Mouse (Mus musculus): Measurements from ENCODE around the gene Arid1b. TPM values are rescaled to one million over a fixed set of nuclear protein-coding genes. Genes with fewer than 3 reads are reported as not detected.

The Arid1b gene
- polyA plus RNA-seq, 1 experiment from 2014 or later = 14.8 TPM

GRCm38 (mm10) chr17:5210891-5211290 is 216.8 kb downstream of the Arid1b start:
- Histone ChIP-seq H3K4me3 (ENCODE audit: low read depth, low read length) (no peak overlapping the region), H3K4me1 (ENCODE audit: control insufficient read depth, insufficient read depth, low read length) (peaks cover 5% of the 10 kb centered on the region; the same call in 1 of the 2 replicates), H3K4me2 (ENCODE audit: low read depth, severe bottlenecking) (no peak overlapping the region), H3K36me3 (ENCODE audit: control insufficient read depth, insufficient read depth, low read length) (no peaks in the 10 kb centered on the region), H3K27me3 (ENCODE audit: control insufficient read depth, insufficient read depth, low read length) (no peaks in the 10 kb centered on the region), H3K9ac (ENCODE audit: low read length) (no peak overlapping the region), H3K27ac (replicated peaks; ENCODE audit: low read depth, low read length) (no peak overlapping the region), H3K9me3 (ENCODE audit: control insufficient read depth, low read length) (no peaks in the 10 kb centered on the region)
- DNase-seq (ENCODE audit: low spot score) (no peak), ATAC-seq (ENCODE audit: insufficient number of reproducible peaks, low FRiP score, low TSS enrichment, low read depth) (no peak)
- WGBS = 93% methylated on average over 7 of the region's 7 CpGs

GRCm38 (mm10) chr17:5212166-5212565 is 218.0 kb downstream of the Arid1b start:
- Histone ChIP-seq H3K4me3 (ENCODE audit: low read depth, low read length) (no peak overlapping the region), H3K9me3 (ENCODE audit: control insufficient read depth, low read length) (no peaks in the 10 kb centered on the region), H3K9ac (ENCODE audit: low read length) (no peak overlapping the region), H3K4me2 (ENCODE audit: low read depth, severe bottlenecking) (no peak overlapping the region), H3K36me3 (ENCODE audit: control insufficient read depth, insufficient read depth, low read length) (no peaks in the 10 kb centered on the region), H3K27ac (replicated peaks; ENCODE audit: low read depth, low read length) (no peak overlapping the region), H3K27me3 (ENCODE audit: control insufficient read depth, insufficient read depth, low read length) (no peaks in the 10 kb centered on the region), H3K4me1 (ENCODE audit: control insufficient read depth, insufficient read depth, low read length) (peaks cover 6% of the 10 kb centered on the region)
- 80% methylated on average over 12 of the region's 12 CpGs for WGBS
- ATAC-seq (ENCODE audit: insufficient number of reproducible peaks, low FRiP score, low TSS enrichment, low read depth) (no peak), DNase-seq (ENCODE audit: low spot score) (no peak)

- Histone ChIP-seq H3K4me3 (ENCODE audit: low read depth, low read length) (no peak overlapping the region), H3K27me3 (ENCODE audit: control insufficient read depth, insufficient read depth, low read length) (no peaks in the 10 kb centered on the region), H3K36me3 (ENCODE audit: control insufficient read depth, insufficient read depth, low read length) (no peaks in the 10 kb centered on the region), H3K4me1 (ENCODE audit: control insufficient read depth, insufficient read depth, low read length) (peaks cover 17% of the 10 kb centered on the region), H3K27ac (replicated peaks; ENCODE audit: low read depth, low read length) (no peak overlapping the region), H3K4me2 (ENCODE audit: low read depth, severe bottlenecking) (no peak overlapping the region), H3K9ac (ENCODE audit: low read length) (no peak overlapping the region), H3K9me3 (ENCODE audit: control insufficient read depth, low read length) (no peaks in the 10 kb centered on the region)
- WGBS = 81% methylated on average over 6 of the region's 6 CpGs
- ATAC-seq (ENCODE audit: insufficient number of reproducible peaks, low FRiP score, low TSS enrichment, low read depth) (no peak), DNase-seq (ENCODE audit: low spot score) (no peak)
These were observed 219.3 kb downstream of the Arid1b start for GRCm38 (mm10) chr17:5213441-5213840.

- no peak for DNase-seq (ENCODE audit: low spot score)
- whole genome bisulfite sequencing = 96% methylated on average over 4 of the region's 4 CpGs
- ATAC-seq (ENCODE audit: insufficient number of reproducible peaks, low FRiP score, low TSS enrichment, low read depth) = no peak
These were observed 221.2 kb downstream of the Arid1b start for GRCm38 (mm10) chr17:5215352-5215751.

GRCm38 (mm10) chr17:5216965-5217546 is 222.9 kb downstream of the Arid1b start:
- no peak; the same call in 1 of the 2 replicates for ATAC-seq (ENCODE audit: insufficient number of reproducible peaks, low FRiP score, low TSS enrichment, low read depth)
- DNase-seq (ENCODE audit: low spot score) = peak; percentile 34
- Histone ChIP-seq H3K9me3 (ENCODE audit: control insufficient read depth, low read length) (no peaks in the 10 kb centered on the region), H3K4me3 (ENCODE audit: low read depth, low read length) (no peak overlapping the region), H3K27ac (replicated peaks; ENCODE audit: low read depth, low read length) (no peak overlapping the region), H3K27me3 (ENCODE audit: control insufficient read depth, insufficient read depth, low read length) (no peaks in the 10 kb centered on the region), H3K4me2 (ENCODE audit: low read depth, severe bottlenecking) (no peak overlapping the region), H3K36me3 (ENCODE audit: control insufficient read depth, insufficient read depth, low read length) (no peaks in the 10 kb centered on the region), H3K4me1 (ENCODE audit: control insufficient read depth, insufficient read depth, low read length) (peaks cover 47% of the 10 kb centered on the region), H3K9ac (ENCODE audit: low read length) (no peak overlapping the region)
- WGBS = 41% methylated on average over 10 of the region's 10 CpGs

More at GRCm38 (mm10) chr17:5215352-5215751, 221.2 kb downstream of the Arid1b start:
- H3K27me3 ChIP-seq (ENCODE audit: control insufficient read depth, insufficient read depth, low read length) = no peaks in the 10 kb centered on the region
- peaks cover 32% of the 10 kb centered on the region for H3K4me1 ChIP-seq (ENCODE audit: control insufficient read depth, insufficient read depth, low read length)
- no peaks in the 10 kb centered on the region for H3K9me3 ChIP-seq (ENCODE audit: control insufficient read depth, low read length)
- H3K36me3 ChIP-seq (ENCODE audit: control insufficient read depth, insufficient read depth, low read length) = no peaks in the 10 kb centered on the region
- no peak overlapping the region for H3K9ac ChIP-seq (ENCODE audit: low read length)
- no peak overlapping the region for H3K4me2 ChIP-seq (ENCODE audit: low read depth, severe bottlenecking)
- no peak overlapping the region for H3K27ac ChIP-seq (replicated peaks; ENCODE audit: low read depth, low read length)
- no peak overlapping the region for H3K4me3 ChIP-seq (ENCODE audit: low read depth, low read length)

- H3K9ac ChIP-seq (ENCODE audit: low read length) = no peak overlapping the region
- H3K4me1 ChIP-seq (ENCODE audit: control insufficient read depth, insufficient read depth, low read length) = peaks cover 50% of the 10 kb centered on the region
- no peaks in the 10 kb centered on the region for H3K27me3 ChIP-seq (ENCODE audit: control insufficient read depth, insufficient read depth, low read length)
- no peak overlapping the region for H3K4me3 ChIP-seq (ENCODE audit: low read depth, low read length)
- no peak overlapping the region for H3K4me2 ChIP-seq (ENCODE audit: low read depth, severe bottlenecking)
- H3K36me3 ChIP-seq (ENCODE audit: control insufficient read depth, insufficient read depth, low read length) = no peaks in the 10 kb centered on the region
- DNase-seq (ENCODE audit: low spot score) (peak; percentile 46), ATAC-seq (ENCODE audit: insufficient number of reproducible peaks, low FRiP score, low TSS enrichment, low read depth) (no peak)
- no peak overlapping the region for H3K27ac ChIP-seq (replicated peaks; ENCODE audit: low read depth, low read length)
- 62% methylated on average over 9 of the region's 9 CpGs for WGBS
- no peaks in the 10 kb centered on the region for H3K9me3 ChIP-seq (ENCODE audit: control insufficient read depth, low read length)
These were observed 224.0 kb downstream of the Arid1b start for GRCm38 (mm10) chr17:5217852-5218845.

GRCm38 (mm10) chr17:5218955-5219557 is 224.9 kb downstream of the Arid1b start:
- no peak overlapping the region for H3K27ac ChIP-seq (replicated peaks; ENCODE audit: low read depth, low read length)
- H3K27me3 ChIP-seq (ENCODE audit: control insufficient read depth, insufficient read depth, low read length) = no peaks in the 10 kb centered on the region
- no peak for ATAC-seq (ENCODE audit: insufficient number of reproducible peaks, low FRiP score, low TSS enrichment, low read depth)
- no peak overlapping the region for H3K4me2 ChIP-seq (ENCODE audit: low read depth, severe bottlenecking)
- no peaks in the 10 kb centered on the region for H3K36me3 ChIP-seq (ENCODE audit: control insufficient read depth, insufficient read depth, low read length)
- no peak overlapping the region for H3K4me3 ChIP-seq (ENCODE audit: low read depth, low read length)
- H3K9me3 ChIP-seq (ENCODE audit: control insufficient read depth, low read length) = no peaks in the 10 kb centered on the region
- H3K4me1 ChIP-seq (ENCODE audit: control insufficient read depth, insufficient read depth, low read length) = peaks cover 52% of the 10 kb centered on the region
- 45% methylated on average over 6 of the region's 6 CpGs for WGBS
- DNase-seq (ENCODE audit: low spot score) = no peak
- no peak overlapping the region for H3K9ac ChIP-seq (ENCODE audit: low read length)

GRCm38 (mm10) chr17:5221041-5221440 is 226.9 kb downstream of the Arid1b start:
- 25% methylated on average over 8 of the region's 8 CpGs for WGBS
- H3K4me1 ChIP-seq (ENCODE audit: control insufficient read depth, insufficient read depth, low read length) = peaks cover 64% of the 10 kb centered on the region

More at GRCm38 (mm10) chr17:5221041-5221440, 226.9 kb downstream of the Arid1b start:
- Histone ChIP-seq H3K4me2 (ENCODE audit: low read depth, severe bottlenecking) (no peak overlapping the region), H3K27ac (replicated peaks; ENCODE audit: low read depth, low read length) (0 out of 2 replicates have a peak overlapping the region, but pooled peaks have one; percentile 16), H3K27me3 (ENCODE audit: control insufficient read depth, insufficient read depth, low read length) (no peaks in the 10 kb centered on the region), H3K36me3 (ENCODE audit: control insufficient read depth, insufficient read depth, low read length) (no peaks in the 10 kb centered on the region), H3K4me3 (ENCODE audit: low read depth, low read length) (no peak overlapping the region), H3K9me3 (ENCODE audit: control insufficient read depth, low read length) (no peaks in the 10 kb centered on the region), H3K9ac (ENCODE audit: low read length) (no peak overlapping the region)
- ATAC-seq (ENCODE audit: insufficient number of reproducible peaks, low FRiP score, low TSS enrichment, low read depth) (no peak; the same call in 1 of the 2 replicates), DNase-seq (ENCODE audit: low spot score) (peak; percentile 46)
